Mouse (Mus musculus) lung, embryonic 16.5 days (tissue): ENCODE data around the gene Ager. TPM values are rescaled to one million over a fixed set of nuclear protein-coding genes. Genes with fewer than 3 reads are reported as not detected.

Source experiments
- ATAC-seq: fragments of 200-750 bp; cut with Nextera tagmentation; 2 replicates; pipeline ENCODE4 v1.8.0; 2017; ENCODE audit warnings: low read depth, mild to moderate bottlenecking, moderate library complexity
- H3K27ac ChIP-seq: fragments of 300-500 bp; sonication (generic); 2 replicates; pipeline ENCODE4 v1.5.1; 2014; ENCODE audit warnings: mild to moderate bottlenecking, control low read depth, low read length
- H3K27me3 ChIP-seq: fragments of 300-500 bp; sonication (generic); 2 replicates; pipeline ENCODE4 v1.6.1; 2014; ENCODE audit warnings: low read depth, low read length, mixed read lengths; ENCODE audit not compliant: control insufficient read depth, insufficient read depth
- H3K36me3 ChIP-seq: fragments of 300-500 bp; sonication (generic); 2 replicates; pipeline ENCODE4 v1.6.1; 2014; ENCODE audit warnings: low read length; ENCODE audit not compliant: control insufficient read depth, insufficient read depth
- H3K4me1 ChIP-seq: fragments of 300-500 bp; sonication (generic); replicated peaks from 2 replicates; pipeline ENCODE4 v1.6.1; 2014; ENCODE audit warnings: low read length, mixed read lengths; ENCODE audit not compliant: control insufficient read depth, insufficient read depth
- H3K4me2 ChIP-seq: fragments of 300-500 bp; sonication (generic); 2 replicates; pipeline ENCODE4 v1.6.1; 2014; ENCODE audit warnings: low read depth, low read length, control low read depth
- H3K4me3 ChIP-seq: fragments of 300-500 bp; sonication (generic); 2 replicates; pipeline ENCODE4 v1.5.1; 2014; ENCODE audit warnings: mild to moderate bottlenecking, low read length, control low read depth
- H3K9ac ChIP-seq: fragments of 300-500 bp; sonication (generic); 2 replicates; pipeline ENCODE4 v1.6.1; 2014; ENCODE audit warnings: low read length, control low read depth
- H3K9me3 ChIP-seq: fragments of 300-500 bp; sonication (generic); 2 replicates; pipeline ENCODE4 v1.6.1; 2016; ENCODE audit warnings: low read length; ENCODE audit not compliant: control insufficient read depth
- WGBS: fragments of 180-500 bp; shearing (Covaris S2); extraction: QIAGEN DNeasy Blood & Tissue Kit; methylation state at CpG from one replicate; pipeline ENCODE4 v1.1.7; 2014; 5-methylcytosine and 5-hydroxymethylcytosine counted together
- polyA plus RNA-seq: library from polyadenylated mRNA; unstranded; fragments of >200 nt; fragmentation: Nextera tagmentation; extraction: Ambion mirVana; gene quantifications from 2 replicates; pipeline ENCODE4 v1.2.1, GENCODE M21; 2015

Gene Ager
- polyA plus RNA-seq = 379 and 478 TPM in 2 replicates

DNA sequence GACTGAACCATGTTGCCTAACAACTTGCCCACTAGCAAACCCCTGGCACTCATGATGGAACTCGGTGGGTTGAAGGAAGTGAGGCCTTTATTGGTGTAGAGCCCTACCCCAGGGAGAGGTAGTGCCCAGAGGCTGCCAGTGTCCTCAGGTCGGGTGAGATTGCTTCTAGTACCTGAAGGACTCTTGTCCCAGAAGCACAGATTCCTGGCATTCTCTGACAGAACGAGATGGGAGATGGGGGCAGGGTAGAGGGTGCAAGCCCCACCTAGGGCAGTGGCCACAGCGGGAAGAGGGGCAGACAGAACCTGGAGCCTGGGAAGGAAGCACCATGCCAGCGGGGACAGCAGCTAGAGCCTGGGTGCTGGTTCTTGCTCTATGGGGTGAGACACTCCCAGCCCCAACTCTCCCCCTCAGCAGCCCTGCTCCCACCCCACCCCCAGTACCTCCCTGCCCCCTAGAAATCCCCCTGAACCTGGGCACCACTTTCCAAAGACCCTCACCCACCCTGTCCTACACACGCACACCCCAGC, at the start of gene Ager:
Gene Ager, plus strand, starts transcription at position 297 of the 530 bp plus-strand sequence.
- Histone ChIP-seq H3K4me1 (peaks cover 50% of the 10 kb centered on the region), H3K9ac (peak within 1 kb of the TSS; percentile 66), H3K4me3 (peak within 1 kb of the TSS; percentile 40), H3K9me3 (no peaks in the 10 kb centered on the region), H3K27me3 (no peaks in the 10 kb centered on the region), H3K4me2 (peak within 1 kb of the TSS; percentile 49), H3K27ac (peak within 1 kb of the TSS; percentile 87), H3K36me3 (peaks cover 29% of the 10 kb centered on the region)
- 14% methylated on average over 6 of the region's 6 CpGs for whole genome bisulfite sequencing
- ATAC-seq = peak; percentile 70

DNA sequence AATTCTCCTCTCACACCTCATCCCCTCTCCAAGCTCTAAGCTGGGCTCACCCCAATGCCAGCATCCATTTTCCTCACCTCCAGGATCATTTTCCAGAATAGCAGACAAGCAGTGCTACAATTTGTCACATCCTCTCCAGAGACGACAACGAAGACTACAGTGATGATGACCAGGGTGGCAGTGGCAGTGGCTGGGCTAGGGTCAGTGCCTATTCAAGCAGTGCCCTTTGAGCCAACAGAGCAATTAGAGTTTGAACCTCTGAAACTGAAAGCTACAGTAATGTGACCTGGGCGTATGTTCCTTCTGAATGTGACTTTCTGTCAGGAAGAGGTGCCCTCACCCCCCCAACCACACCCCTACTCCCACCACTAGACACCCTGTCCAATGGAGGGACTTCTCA, 48.5 kb upstream of the Ager start:
- WGBS = 80% methylated on average over 3 of the region's 3 CpGs
- H3K4me2 ChIP-seq = no peak overlapping the region
- no peak for ATAC-seq
- H3K27ac ChIP-seq = no peak overlapping the region
- H3K4me3 ChIP-seq = no peak overlapping the region
- no peaks in the 10 kb centered on the region for H3K9me3 ChIP-seq
- H3K9ac ChIP-seq = no peak overlapping the region
- no peaks in the 10 kb centered on the region for H3K27me3 ChIP-seq
- H3K4me1 ChIP-seq = no peaks in the 10 kb centered on the region
- H3K36me3 ChIP-seq = no peaks in the 10 kb centered on the region

DNA sequence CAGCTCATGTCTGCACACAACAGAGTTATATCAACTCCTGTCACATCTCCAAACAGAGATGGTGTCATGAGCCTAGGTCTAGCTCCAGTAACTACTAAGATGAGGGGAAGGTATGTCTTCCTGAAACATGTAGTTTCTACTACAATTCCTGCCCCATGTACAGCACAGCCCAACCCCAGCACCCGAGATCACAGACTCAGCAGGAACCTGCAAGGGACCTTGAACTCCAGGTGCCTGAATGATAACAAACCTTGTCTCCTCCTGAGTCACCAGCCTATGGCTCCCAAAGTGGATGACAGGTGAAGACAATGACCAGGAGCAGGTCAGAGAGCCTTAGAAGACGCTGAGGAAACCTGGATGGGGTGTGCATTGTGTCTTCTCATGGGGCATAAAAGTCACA, 47.8 kb upstream of the Ager start:
- Histone ChIP-seq H3K27ac (no peak overlapping the region), H3K4me3 (no peak overlapping the region), H3K9ac (no peak overlapping the region), H3K27me3 (no peaks in the 10 kb centered on the region), H3K36me3 (no peaks in the 10 kb centered on the region), H3K9me3 (no peaks in the 10 kb centered on the region), H3K4me2 (no peak overlapping the region), H3K4me1 (no peaks in the 10 kb centered on the region)
- 73% methylated on average over 2 of the region's 2 CpGs for WGBS
- no peak for ATAC-seq

DNA sequence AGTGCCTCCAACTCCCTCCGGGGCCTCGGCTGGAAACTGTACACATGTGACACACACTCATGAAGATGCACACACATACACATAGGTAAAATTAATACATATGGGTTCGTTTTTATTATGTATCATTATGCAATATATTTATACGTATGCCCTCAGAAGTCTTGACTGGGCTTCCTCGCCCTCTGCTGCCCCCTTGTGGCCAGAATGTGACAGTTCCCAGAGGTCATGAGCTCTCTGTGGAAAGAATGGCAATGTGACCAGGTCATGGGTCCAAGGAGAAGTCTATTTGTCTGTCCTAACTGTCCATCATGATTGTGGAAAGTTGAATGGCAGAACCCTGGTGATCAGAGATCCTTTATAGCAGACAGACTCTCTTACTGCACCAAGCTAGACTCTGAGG, 42.2 kb upstream of the Ager start:
- H3K36me3 ChIP-seq = no peaks in the 10 kb centered on the region
- H3K27me3 ChIP-seq = no peaks in the 10 kb centered on the region
- no peaks in the 10 kb centered on the region for H3K4me1 ChIP-seq
- peak; percentile 38; the same call in 1 of the 2 replicates for ATAC-seq
- no peaks in the 10 kb centered on the region for H3K9me3 ChIP-seq
- 13% methylated on average over 5 of the region's 5 CpGs for WGBS
- H3K27ac ChIP-seq = no peak overlapping the region
- no peak overlapping the region for H3K9ac ChIP-seq
- H3K4me3 ChIP-seq = no peak overlapping the region
- no peak overlapping the region for H3K4me2 ChIP-seq

DNA sequence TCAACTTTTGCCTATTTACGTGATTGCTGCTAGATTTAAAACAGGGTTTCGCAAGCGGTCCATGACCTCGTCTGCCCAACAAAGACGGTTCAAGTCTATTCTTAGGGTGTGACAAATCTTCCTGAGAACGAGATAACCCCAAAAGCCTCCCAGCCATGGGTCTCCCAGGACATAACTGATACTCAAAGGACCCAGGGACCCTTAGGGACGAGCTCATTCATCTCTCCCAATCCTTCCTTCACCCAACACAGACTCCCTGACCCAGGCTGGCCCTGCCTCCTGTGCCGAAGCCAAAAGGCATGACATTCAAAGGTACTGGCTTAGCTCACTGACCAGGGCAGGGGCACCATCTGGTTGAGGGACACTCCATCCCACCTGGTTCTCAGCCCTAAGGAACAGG, 41.3 kb upstream of the Ager start:
- Histone ChIP-seq H3K27me3 (no peaks in the 10 kb centered on the region), H3K9ac (no peak overlapping the region), H3K4me3 (no peak overlapping the region), H3K27ac (no peak overlapping the region), H3K4me1 (no peaks in the 10 kb centered on the region), H3K4me2 (no peak overlapping the region), H3K9me3 (no peaks in the 10 kb centered on the region), H3K36me3 (no peaks in the 10 kb centered on the region)
- no peak for ATAC-seq
- WGBS = 75% methylated on average over 8 of the region's 8 CpGs

DNA sequence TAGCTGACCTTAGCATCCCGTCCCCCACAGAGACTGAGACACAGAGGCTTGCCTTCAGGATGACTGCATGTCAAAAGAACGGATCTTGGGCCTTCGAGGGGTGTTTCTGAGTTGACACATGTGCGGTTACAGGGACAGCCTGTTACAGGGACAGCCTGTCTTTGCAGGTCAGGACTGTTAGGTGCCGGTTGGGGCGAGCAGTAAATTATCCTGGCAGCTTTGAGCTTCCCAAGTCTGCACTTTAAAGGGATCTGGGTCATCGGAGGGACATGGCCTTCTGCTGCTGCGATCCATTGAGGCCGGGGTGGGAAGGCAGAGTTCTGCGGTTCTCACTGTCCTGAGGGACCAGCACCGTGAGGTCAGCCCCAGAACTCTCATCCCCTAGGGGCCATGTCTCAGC, 40.3 kb upstream of the Ager start:
- no peaks in the 10 kb centered on the region for H3K9me3 ChIP-seq
- no peaks in the 10 kb centered on the region for H3K27me3 ChIP-seq
- no peaks in the 10 kb centered on the region for H3K4me1 ChIP-seq
- 70% methylated on average over 11 of the region's 11 CpGs for WGBS
- H3K4me3 ChIP-seq = no peak overlapping the region
- no peak overlapping the region for H3K9ac ChIP-seq
- no peaks in the 10 kb centered on the region for H3K36me3 ChIP-seq
- no peak overlapping the region for H3K27ac ChIP-seq
- ATAC-seq = no peak
- no peak overlapping the region for H3K4me2 ChIP-seq

DNA sequence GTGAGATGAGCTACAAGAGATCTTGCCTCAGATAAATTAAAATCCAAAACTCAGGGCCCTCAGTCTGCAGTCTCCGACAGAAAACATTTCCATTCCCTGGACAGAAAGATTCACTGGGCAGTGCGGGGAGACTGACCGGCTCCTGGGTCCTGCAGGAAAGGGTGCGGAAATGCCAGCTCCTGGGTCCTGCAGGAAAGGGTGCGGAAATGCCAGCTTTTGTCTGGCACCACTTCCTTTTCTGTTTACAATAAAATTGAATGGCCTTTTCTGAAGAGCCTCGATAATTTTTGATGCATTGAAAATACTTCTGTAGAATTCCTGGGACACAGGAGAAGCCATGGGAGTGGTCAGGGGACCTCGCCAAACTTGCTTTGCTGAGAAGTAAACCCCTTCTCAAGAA, 38.5 kb upstream of the Ager start:
- 68% methylated on average over 7 of the region's 7 CpGs for WGBS
- no peaks in the 10 kb centered on the region for H3K9me3 ChIP-seq
- H3K4me2 ChIP-seq = no peak overlapping the region
- no peaks in the 10 kb centered on the region for H3K36me3 ChIP-seq
- H3K27me3 ChIP-seq = no peaks in the 10 kb centered on the region
- no peak overlapping the region for H3K9ac ChIP-seq
- H3K4me3 ChIP-seq = no peak overlapping the region
- H3K27ac ChIP-seq = 0 out of 2 replicates have a peak overlapping the region, but pooled peaks have one; percentile 3
- no peak for ATAC-seq
- peaks cover 4% of the 10 kb centered on the region; the same call in 1 of the 2 replicates for H3K4me1 ChIP-seq

DNA sequence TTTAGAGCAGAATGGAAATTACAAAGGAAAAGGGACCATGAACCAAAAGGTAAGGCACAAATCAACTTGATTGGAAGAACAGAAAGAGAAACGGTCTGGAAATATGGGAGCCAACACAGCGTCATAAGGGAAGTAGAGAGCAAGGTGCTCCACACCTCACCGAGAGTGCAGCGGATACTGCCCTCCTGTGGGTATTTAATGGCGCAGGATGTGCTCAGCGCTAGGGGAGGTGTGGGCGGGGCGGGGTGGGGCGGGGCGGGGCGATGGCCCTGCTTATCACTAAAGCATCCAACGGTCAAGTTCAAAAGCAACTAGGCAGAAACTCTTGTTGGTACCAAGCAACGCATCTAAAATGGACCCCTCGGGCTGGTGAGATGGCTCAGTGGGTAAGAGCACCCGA, 37.8 kb upstream of the Ager start:
- ATAC-seq = no peak
- H3K36me3 ChIP-seq = no peaks in the 10 kb centered on the region
- no peak overlapping the region for H3K27ac ChIP-seq
- H3K9ac ChIP-seq = no peak overlapping the region
- no peaks in the 10 kb centered on the region for H3K27me3 ChIP-seq
- peaks cover 7% of the 10 kb centered on the region for H3K4me1 ChIP-seq
- no peaks in the 10 kb centered on the region for H3K9me3 ChIP-seq
- H3K4me3 ChIP-seq = no peak overlapping the region
- no peak overlapping the region for H3K4me2 ChIP-seq
- 25% methylated on average over 15 of the region's 15 CpGs for WGBS

DNA sequence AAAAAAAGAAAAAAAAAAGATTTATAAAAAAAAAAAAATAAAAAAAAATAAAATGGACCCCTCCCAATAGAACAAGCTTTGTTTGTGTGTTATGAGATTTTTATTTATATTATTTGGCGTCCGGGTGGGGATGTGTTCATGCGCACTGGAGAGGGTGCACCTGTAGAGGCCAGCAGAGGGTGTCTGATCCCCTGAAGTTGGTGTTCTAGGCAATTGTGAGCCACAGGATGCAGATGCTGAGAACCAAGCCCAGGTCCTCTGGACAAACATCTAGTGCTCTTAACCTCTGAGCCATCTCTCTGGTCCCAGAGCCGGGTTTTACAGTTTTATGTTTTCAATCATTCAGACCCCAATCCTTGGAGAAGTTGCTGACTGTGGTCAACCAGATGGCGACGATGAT, 37.2 kb upstream of the Ager start:
- H3K27ac ChIP-seq = no peak overlapping the region
- H3K4me3 ChIP-seq = no peak overlapping the region
- H3K4me2 ChIP-seq = no peak overlapping the region
- no peak for ATAC-seq
- no peak overlapping the region for H3K9ac ChIP-seq
- H3K4me1 ChIP-seq = peaks cover 8% of the 10 kb centered on the region
- H3K36me3 ChIP-seq = no peaks in the 10 kb centered on the region
- H3K27me3 ChIP-seq = no peaks in the 10 kb centered on the region
- no peaks in the 10 kb centered on the region for H3K9me3 ChIP-seq
- WGBS = 86% methylated on average over 6 of the region's 6 CpGs

DNA sequence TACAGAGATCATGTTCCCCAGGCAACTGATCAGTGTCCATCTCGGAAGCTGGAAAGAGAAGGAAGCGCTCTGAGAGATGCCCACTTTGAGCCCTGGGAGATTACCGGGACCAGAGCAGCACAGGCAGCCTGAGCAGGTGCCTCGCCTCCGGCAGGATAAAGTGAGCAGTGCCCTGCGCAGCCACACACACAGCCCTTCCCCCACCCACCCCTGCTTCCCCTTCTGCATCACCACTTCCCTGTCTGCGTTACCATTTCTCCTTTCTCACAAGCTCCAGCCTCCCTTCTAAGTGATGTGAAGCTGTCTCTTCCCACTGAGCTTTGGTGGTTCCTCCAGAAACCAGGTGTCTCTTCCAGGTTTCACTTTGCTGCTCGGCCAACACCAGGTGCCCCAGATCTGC, 36.5 kb upstream of the Ager start:
- H3K9me3 ChIP-seq = no peaks in the 10 kb centered on the region
- H3K4me2 ChIP-seq = peak overlapping the region; percentile 16; the same call in 1 of the 2 replicates
- H3K27ac ChIP-seq = peak overlapping the region; percentile 63
- 39% methylated on average over 8 of the region's 8 CpGs for WGBS
- H3K36me3 ChIP-seq = no peaks in the 10 kb centered on the region
- H3K4me3 ChIP-seq = no peak overlapping the region
- H3K4me1 ChIP-seq = peaks cover 10% of the 10 kb centered on the region
- no peak overlapping the region for H3K9ac ChIP-seq
- H3K27me3 ChIP-seq = no peaks in the 10 kb centered on the region
- ATAC-seq = no peak
